Mouse (Mus musculus): ENCODE measurements around the gene Nanos1. TPM values are rescaled to one million over a fixed set of nuclear protein-coding genes. Genes with fewer than 3 reads are reported as not detected.

Nanos1 gene
- polyA plus RNA-seq, 1 experiment from 2014 or later: 21.2 TPM

DNA sequence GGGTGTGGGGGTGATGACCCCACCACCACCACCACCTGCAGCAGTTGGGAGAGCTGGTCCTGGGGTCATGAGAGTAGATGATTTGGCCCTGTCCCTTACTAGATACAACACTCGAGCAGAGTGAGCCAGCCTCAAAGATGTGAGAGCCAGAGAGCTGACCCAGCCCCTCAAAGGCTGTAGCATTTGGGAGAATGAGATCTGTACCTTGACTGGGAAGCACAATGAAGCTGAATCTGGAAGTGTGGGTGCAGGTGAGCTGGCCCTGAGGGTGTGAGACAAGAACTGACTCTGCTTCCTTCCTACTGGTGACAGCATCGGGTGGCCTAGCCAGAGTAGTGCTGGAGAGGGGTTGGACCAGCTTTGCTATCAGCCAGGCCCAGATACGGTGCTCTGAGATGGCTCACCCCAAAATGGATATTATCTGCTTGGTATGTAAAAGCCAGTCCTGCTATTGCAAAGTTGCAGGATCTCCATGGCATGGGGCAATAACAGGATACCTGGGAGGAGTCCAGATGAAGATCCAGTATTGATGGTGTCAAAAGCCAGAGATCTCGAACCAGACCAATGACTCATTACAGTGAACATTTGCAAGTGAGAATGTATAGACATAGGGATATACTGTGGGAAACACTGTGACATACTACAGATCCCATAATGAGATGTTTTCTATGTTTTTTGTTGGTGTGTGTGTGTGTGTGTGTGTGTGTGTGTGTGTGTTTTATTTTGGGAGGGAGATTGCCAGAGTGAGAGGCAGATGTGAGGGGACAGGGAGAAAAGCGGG lies 11.8 kb upstream of the Nanos1 start:
- 77% methylated on average over 5 of the region's 5 CpGs for WGBS
- no peak for ATAC-seq (ENCODE audit: low read depth)
- H3K9me3 ChIP-seq (ENCODE audit: control insufficient read depth, low read length): no peaks in the 10 kb centered on the region

DNA sequence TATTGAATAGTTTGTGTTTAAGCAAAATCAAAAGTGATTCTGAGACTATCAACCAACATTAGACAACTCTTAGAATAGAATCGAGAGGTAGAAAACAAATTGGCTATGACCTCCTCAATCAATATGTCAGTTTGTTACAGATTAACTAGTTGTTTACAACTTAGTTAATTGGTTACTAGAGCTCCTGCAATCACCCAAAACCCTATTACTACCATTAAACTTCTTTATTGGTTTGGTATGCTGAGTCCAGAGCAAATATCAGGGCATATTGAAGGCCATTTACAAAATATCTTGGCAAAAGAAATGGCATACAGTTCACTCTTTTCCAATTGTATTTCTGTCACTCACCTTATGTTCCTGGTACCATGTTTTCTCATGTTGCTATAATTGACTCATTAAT lies 8.0 kb upstream of the Nanos1 start:
- 71% methylated on average over 1 of the region's 1 CpGs for WGBS
- H3K9me3 ChIP-seq (ENCODE audit: control insufficient read depth, low read length): no peaks in the 10 kb centered on the region

More for the DNA sequence above, 11.8 kb upstream of the Nanos1 start:
- Histone ChIP-seq H3K36me3 (ENCODE audit: control insufficient read depth, insufficient read depth, low read length) (no peaks in the 10 kb centered on the region), H3K9ac (replicated peaks; ENCODE audit: low read depth, low read length) (no peak overlapping the region), H3K4me2 (ENCODE audit: low read depth, low read length) (no peak overlapping the region), H3K4me1 (ENCODE audit: control insufficient read depth, insufficient read depth, low read length) (no peaks in the 10 kb centered on the region), H3K4me3 (ENCODE audit: low read depth, low read length) (no peak overlapping the region), H3K27me3 (ENCODE audit: control insufficient read depth, insufficient read depth, low read length) (no peaks in the 10 kb centered on the region), H3K27ac (ENCODE audit: low read depth, low read length) (no peak overlapping the region)

DNA sequence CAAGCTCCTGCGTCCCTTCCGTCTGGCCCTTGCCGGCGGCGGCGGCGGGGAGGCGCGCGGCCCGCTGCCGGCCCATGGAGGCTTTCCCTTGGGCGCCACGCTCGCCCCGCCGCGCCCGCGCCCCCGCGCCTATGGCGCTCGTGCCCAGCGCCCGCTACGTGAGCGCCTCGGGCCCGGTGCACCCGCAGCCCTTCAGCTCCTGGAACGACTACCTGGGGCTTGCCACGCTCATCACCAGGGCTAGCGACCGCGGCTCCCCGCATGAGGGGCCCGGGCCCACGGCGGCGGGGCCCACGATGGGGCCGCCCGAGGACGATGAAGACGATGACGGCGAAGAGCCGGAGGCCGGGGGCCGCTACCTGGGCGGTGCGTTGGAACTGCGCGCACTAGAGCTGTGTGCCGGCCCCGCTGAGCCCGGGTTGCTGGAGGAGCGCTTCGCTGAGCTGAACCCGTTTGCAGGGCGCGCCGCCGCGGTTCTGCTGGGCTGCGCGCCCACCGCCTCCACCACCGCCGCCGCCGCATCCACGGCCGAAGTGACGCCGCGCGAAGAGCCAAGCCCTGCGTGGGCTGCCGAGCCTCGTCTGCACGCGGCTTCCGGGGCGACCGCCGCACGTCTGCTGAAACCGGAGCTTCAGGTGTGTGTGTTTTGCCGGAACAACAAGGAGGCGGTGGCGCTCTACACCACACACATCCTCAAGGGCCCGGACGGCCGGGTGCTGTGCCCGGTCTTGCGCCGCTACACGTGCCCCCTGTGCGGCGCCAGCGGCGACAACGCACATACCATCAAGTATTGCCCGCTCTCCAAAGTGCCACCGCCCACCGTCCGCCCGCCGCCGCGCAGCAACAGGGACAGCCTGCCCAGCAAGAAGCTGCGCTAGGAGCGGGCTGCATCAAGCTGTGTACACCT lies 658 bp downstream of the Nanos1 start:
- no peaks in the 10 kb centered on the region; the same call in 1 of the 2 replicates for H3K36me3 ChIP-seq (ENCODE audit: control insufficient read depth, insufficient read depth, low read length)
- H3K4me1 ChIP-seq (ENCODE audit: control insufficient read depth, insufficient read depth, low read length): peaks cover 8% of the 10 kb centered on the region; the same call in 1 of the 2 replicates
- peak overlapping the region; percentile 95 for H3K4me2 ChIP-seq (ENCODE audit: low read depth, low read length)
- H3K9ac ChIP-seq (replicated peaks; ENCODE audit: low read depth, low read length): peak overlapping the region; percentile 80
- H3K9me3 ChIP-seq (ENCODE audit: control insufficient read depth, low read length): no peaks in the 10 kb centered on the region
- H3K4me3 ChIP-seq (ENCODE audit: low read depth, low read length): peak overlapping the region; percentile 80
- no peaks in the 10 kb centered on the region for H3K27me3 ChIP-seq (ENCODE audit: control insufficient read depth, insufficient read depth, low read length)
- ATAC-seq (ENCODE audit: low read depth): peak; percentile 82
- peak overlapping the region; percentile 93 for H3K27ac ChIP-seq (ENCODE audit: low read depth, low read length)
- under 1% methylated on average over 82 of the region's 115 CpGs for WGBS

More for the DNA sequence above, 8.0 kb upstream of the Nanos1 start:
- no peaks in the 10 kb centered on the region for H3K27me3 ChIP-seq (ENCODE audit: control insufficient read depth, insufficient read depth, low read length)
- no peak overlapping the region for H3K27ac ChIP-seq (ENCODE audit: low read depth, low read length)
- H3K9ac ChIP-seq (replicated peaks; ENCODE audit: low read depth, low read length): no peak overlapping the region
- no peaks in the 10 kb centered on the region for H3K36me3 ChIP-seq (ENCODE audit: control insufficient read depth, insufficient read depth, low read length)
- no peak for ATAC-seq (ENCODE audit: low read depth)
- H3K4me1 ChIP-seq (ENCODE audit: control insufficient read depth, insufficient read depth, low read length): no peaks in the 10 kb centered on the region
- no peak overlapping the region for H3K4me2 ChIP-seq (ENCODE audit: low read depth, low read length)
- H3K4me3 ChIP-seq (ENCODE audit: low read depth, low read length): no peak overlapping the region

DNA sequence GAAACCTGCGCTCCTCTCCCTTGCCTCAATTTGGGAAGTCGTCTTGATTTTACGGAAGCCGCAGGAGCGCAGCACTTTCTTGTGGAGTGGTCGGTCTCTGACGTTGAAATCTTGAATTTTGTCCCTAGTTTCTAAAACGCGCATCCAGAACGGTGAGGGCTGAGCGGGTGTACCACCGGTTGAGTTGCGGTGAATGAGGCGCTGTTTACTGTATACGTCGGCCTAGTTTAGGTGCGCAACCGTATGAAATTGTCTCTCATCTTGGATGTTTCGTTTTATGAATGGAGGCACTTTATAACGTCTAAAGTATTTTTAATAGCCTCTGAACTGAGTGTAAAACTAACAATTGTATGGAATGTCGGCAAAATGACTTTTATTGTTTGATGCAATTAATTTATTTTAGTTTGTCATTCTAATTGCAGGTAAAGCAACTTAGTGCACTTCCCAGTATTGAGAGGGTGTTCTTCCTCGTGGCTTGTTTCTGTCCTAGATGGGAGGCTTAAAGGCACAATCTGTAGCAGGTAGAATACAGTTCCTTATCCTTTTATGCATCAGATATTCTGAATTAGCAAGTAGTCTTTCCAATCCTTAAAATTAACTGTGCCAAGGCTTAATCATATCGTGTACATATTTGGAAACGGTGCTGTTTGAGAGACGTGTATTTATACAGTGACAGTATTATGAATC lies 1.5 kb downstream of the Nanos1 start:
- H3K9me3 ChIP-seq (ENCODE audit: control insufficient read depth, low read length): no peaks in the 10 kb centered on the region
- peaks cover 8% of the 10 kb centered on the region; the same call in 1 of the 2 replicates for H3K4me1 ChIP-seq (ENCODE audit: control insufficient read depth, insufficient read depth, low read length)
- peak overlapping the region; percentile 80 for H3K9ac ChIP-seq (replicated peaks; ENCODE audit: low read depth, low read length)
- 6% methylated on average over 25 of the region's 25 CpGs for whole genome bisulfite sequencing
- H3K4me3 ChIP-seq (ENCODE audit: low read depth, low read length): peak overlapping the region; percentile 80
- H3K4me2 ChIP-seq (ENCODE audit: low read depth, low read length): peak overlapping the region; percentile 95
- H3K36me3 ChIP-seq (ENCODE audit: control insufficient read depth, insufficient read depth, low read length): peaks cover 3% of the 10 kb centered on the region; the same call in 1 of the 2 replicates
- no peak overlapping the region; the same call in 1 of the 2 replicates for H3K27ac ChIP-seq (ENCODE audit: low read depth, low read length)
- no peaks in the 10 kb centered on the region for H3K27me3 ChIP-seq (ENCODE audit: control insufficient read depth, insufficient read depth, low read length)
- no peak for ATAC-seq (ENCODE audit: low read depth)

DNA sequence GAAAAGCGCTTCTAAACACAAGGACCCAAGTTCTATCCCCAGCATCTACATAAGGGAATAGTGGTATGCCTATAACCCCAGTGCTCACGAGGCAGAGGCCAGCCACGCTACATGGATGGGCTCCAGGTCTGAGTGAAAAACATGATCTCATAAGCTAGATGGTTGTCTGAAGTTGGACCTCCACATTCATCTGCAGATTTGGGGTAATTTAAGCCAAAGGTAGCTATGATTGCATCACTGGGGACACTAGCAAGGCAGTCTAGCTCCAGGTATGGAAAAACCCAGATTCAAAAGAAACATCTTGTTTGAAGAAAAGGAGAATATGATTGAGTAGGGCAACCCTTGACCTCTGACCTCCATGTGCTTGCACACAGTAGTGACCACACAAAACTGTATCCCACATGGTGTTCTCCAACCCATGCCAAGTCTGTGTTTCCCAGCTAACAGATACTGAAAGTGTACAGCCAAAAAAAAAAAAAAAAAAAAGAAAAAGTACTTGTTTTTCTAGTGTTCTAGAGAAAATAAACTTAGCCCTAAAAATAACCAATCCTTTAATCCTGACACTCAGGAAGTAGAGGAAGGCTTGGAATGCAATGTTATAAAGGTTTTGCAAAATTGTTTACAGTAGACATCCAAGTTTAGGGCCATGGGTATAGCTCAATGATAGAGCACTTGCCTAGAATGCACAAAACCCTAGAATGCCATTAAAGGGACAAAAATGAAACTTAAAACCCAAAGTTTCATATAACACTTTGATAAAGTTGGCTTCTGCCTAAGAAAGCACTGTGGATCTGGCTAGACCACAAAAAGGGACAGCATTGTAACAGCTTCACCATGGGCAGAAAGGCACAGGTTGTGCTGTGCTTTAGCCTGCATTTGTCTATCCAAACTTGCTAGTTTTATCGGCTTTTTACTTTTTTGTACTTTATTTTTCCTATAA lies 3.4 kb downstream of the Nanos1 start:
- 67% methylated on average over 4 of the region's 4 CpGs for WGBS
- H3K9ac ChIP-seq (replicated peaks; ENCODE audit: low read depth, low read length): no peak overlapping the region

DNA sequence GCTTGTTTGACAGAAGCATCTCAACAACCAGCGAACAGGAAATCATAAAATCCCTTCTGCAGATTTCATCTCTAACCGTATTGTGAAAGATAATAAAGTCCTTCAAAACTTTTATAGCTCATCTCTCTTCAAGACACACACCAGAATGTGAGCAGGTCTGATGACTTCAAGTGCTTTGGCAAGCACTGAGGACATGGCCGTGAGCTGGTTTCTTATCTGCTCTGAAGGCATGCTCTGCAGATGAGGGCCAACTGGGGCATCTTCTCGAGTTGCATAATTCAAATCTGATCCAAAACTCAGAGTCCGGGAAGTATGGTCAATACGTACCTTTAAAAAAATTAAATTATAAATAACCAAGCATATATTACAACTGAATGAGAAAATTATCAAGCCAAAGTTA lies 17.6 kb downstream of the Nanos1 start:
- H3K36me3 ChIP-seq (ENCODE audit: control insufficient read depth, insufficient read depth, low read length): peaks cover 72% of the 10 kb centered on the region
- H3K27me3 ChIP-seq (ENCODE audit: control insufficient read depth, insufficient read depth, low read length): no peaks in the 10 kb centered on the region
- 94% methylated on average over 6 of the region's 6 CpGs for WGBS
- no peak overlapping the region for H3K4me2 ChIP-seq (ENCODE audit: low read depth, low read length)
- H3K27ac ChIP-seq (ENCODE audit: low read depth, low read length): no peak overlapping the region
- no peak overlapping the region for H3K9ac ChIP-seq (replicated peaks; ENCODE audit: low read depth, low read length)
- H3K4me3 ChIP-seq (ENCODE audit: low read depth, low read length): no peak overlapping the region
- no peaks in the 10 kb centered on the region for H3K9me3 ChIP-seq (ENCODE audit: control insufficient read depth, low read length)
- no peak for ATAC-seq (ENCODE audit: low read depth)
- no peaks in the 10 kb centered on the region for H3K4me1 ChIP-seq (ENCODE audit: control insufficient read depth, insufficient read depth, low read length)

More for the DNA sequence above, 3.4 kb downstream of the Nanos1 start:
- no peaks in the 10 kb centered on the region for H3K27me3 ChIP-seq (ENCODE audit: control insufficient read depth, insufficient read depth, low read length)
- no peaks in the 10 kb centered on the region for H3K9me3 ChIP-seq (ENCODE audit: control insufficient read depth, low read length)
- H3K4me2 ChIP-seq (ENCODE audit: low read depth, low read length): no peak overlapping the region
- peaks cover 8% of the 10 kb centered on the region; the same call in 1 of the 2 replicates for H3K4me1 ChIP-seq (ENCODE audit: control insufficient read depth, insufficient read depth, low read length)
- no peak overlapping the region for H3K27ac ChIP-seq (ENCODE audit: low read depth, low read length)
- ATAC-seq (ENCODE audit: low read depth): no peak
- no peak overlapping the region for H3K4me3 ChIP-seq (ENCODE audit: low read depth, low read length)
- H3K36me3 ChIP-seq (ENCODE audit: control insufficient read depth, insufficient read depth, low read length): peaks cover 18% of the 10 kb centered on the region; the same call in 1 of the 2 replicates

DNA sequence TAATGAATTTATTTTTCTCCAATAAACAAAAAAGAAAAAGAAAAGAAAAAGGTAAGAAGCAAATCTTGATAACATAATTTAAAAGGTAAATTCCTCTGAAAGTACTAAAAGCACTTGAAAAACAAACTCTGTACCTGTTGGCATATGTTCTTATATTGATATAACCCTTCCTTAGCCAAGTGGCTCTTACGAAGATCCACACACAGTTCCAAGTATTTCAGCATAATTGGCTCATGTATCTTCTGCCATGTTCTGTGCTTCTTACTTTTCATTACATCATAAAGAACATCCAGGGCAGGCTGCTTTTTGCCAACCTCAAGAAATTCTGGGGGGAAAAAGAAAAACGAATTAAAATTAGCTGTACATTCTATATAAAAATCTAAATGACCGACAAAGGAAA lies 26.2 kb downstream of the Nanos1 start:
- H3K9ac ChIP-seq (replicated peaks; ENCODE audit: low read depth, low read length): no peak overlapping the region
- no peak overlapping the region for H3K27ac ChIP-seq (ENCODE audit: low read depth, low read length)
- H3K4me2 ChIP-seq (ENCODE audit: low read depth, low read length): no peak overlapping the region
- H3K4me1 ChIP-seq (ENCODE audit: control insufficient read depth, insufficient read depth, low read length): peaks cover 9% of the 10 kb centered on the region
- ATAC-seq (ENCODE audit: low read depth): no peak
- no peaks in the 10 kb centered on the region for H3K27me3 ChIP-seq (ENCODE audit: control insufficient read depth, insufficient read depth, low read length)
- 89% methylated on average over 3 of the region's 3 CpGs for WGBS
- peaks cover 17% of the 10 kb centered on the region; the same call in 1 of the 2 replicates for H3K36me3 ChIP-seq (ENCODE audit: control insufficient read depth, insufficient read depth, low read length)
- H3K4me3 ChIP-seq (ENCODE audit: low read depth, low read length): no peak overlapping the region
- H3K9me3 ChIP-seq (ENCODE audit: control insufficient read depth, low read length): no peaks in the 10 kb centered on the region

DNA sequence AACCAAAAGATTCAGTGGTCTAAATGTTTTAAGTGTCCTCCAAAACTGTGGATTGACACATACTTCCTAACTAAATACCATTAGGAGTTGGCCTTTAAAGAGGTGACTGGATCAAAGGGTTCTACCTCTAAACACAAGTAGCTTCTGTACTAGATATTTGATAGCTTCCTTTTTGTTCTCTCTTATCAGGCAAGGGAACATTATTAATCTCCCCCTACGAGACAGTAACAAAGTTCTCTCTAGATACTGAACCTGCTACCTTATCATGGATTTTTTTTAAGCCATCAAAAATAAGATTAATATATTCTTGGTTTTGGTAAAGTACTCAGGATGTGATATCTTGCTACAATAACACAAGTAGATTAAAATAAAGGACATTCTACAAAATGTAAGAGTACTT lies 28.9 kb downstream of the Nanos1 start:
- H3K4me3 ChIP-seq (ENCODE audit: low read depth, low read length): no peak overlapping the region
- no peak overlapping the region for H3K9ac ChIP-seq (replicated peaks; ENCODE audit: low read depth, low read length)
- WGBS: 74% methylated on average over 1 of the region's 1 CpGs
- no peak overlapping the region for H3K4me2 ChIP-seq (ENCODE audit: low read depth, low read length)
- H3K27me3 ChIP-seq (ENCODE audit: control insufficient read depth, insufficient read depth, low read length): no peaks in the 10 kb centered on the region
- no peak overlapping the region for H3K27ac ChIP-seq (ENCODE audit: low read depth, low read length)
- no peaks in the 10 kb centered on the region for H3K9me3 ChIP-seq (ENCODE audit: control insufficient read depth, low read length)
- H3K36me3 ChIP-seq (ENCODE audit: control insufficient read depth, insufficient read depth, low read length): peaks cover 4% of the 10 kb centered on the region; the same call in 1 of the 2 replicates
- peaks cover 16% of the 10 kb centered on the region for H3K4me1 ChIP-seq (ENCODE audit: control insufficient read depth, insufficient read depth, low read length)
- ATAC-seq (ENCODE audit: low read depth): no peak
